ENCODE assay signal across 14 mouse cellular contexts in genomic region chr1:131141449-131141848, GRCm38 (mm10).
"Had no signal": no experiment of that assay in that cellular context is flagged by ENCODE, and none has a peak within 500 bp of the region (broad histone marks: within the 10 kb centered on the region; RNA-seq: fewer than 3 reads in every experiment).

No protein-coding gene starts in this region.

- H3K4me1 ChIP-seq: stomach, embryonic 15.5 days had no signal

- H3K36me3 ChIP-seq: midbrain, embryonic 13.5 days; midbrain, embryonic 15.5 days; neural tube, embryonic 12.5 days; stomach, embryonic 15.5 days had no signal

- H3K27ac ChIP-seq: macrophage; midbrain, embryonic 13.5 days; midbrain, embryonic 15.5 days; neural tube, embryonic 12.5 days; stomach, embryonic 15.5 days; stomach, postnatal 0 days had no signal

- H3K4me3 ChIP-seq: megakaryocyte, embryonic 14.5 days; midbrain, embryonic 13.5 days; midbrain, embryonic 15.5 days; neural tube, embryonic 12.5 days; stomach, embryonic 15.5 days had no signal

- H3K27me3 ChIP-seq: megakaryocyte, embryonic 14.5 days; midbrain, embryonic 13.5 days; midbrain, embryonic 15.5 days; neural tube, embryonic 12.5 days; stomach, embryonic 15.5 days had no signal

- H3K9ac ChIP-seq: lung, embryonic 14.5 days; midbrain, embryonic 13.5 days; midbrain, embryonic 15.5 days; neural tube, embryonic 12.5 days; stomach, embryonic 15.5 days had no signal

- DNase-seq: lung, adult 18-20 months; lung, embryonic 14.5 days; lung, postnatal 10 days; right cerebral cortex, postnatal 14 days; thymus, adult 2 months; thymus, postnatal 25 days; thymus, postnatal 4 days had no signal

- H3K9me3 ChIP-seq: midbrain, embryonic 13.5 days; midbrain, embryonic 15.5 days; neural tube, embryonic 12.5 days; stomach, embryonic 15.5 days had no signal
